28 mouse cellular contexts compared by ENCODE assay signal in the genomic region with DNA sequence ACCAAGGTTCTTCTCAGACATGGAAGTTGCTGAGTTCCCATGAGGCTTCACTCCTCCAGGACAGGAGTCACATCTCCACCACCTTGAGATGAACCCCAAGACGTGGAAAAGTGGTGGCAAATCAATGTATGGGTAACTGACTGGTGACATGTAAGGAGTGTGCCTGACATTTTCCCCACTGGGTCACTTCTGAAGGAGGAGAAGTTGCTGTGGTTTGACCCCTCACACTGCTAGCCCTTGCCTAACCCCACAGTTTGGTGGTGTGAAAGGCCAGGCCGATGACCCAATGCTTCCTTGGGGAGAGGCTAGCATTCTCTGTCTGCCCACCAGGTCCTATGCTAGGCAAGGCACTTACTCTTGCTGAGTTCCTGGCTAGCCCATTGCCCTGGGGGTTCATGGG.
DNase-seq lines count a peak whose midpoint lies in the region; ATAC-seq and TF ChIP-seq lines count a peak whose summit lies in the region.
"Had no signal": no experiment of that assay in that cellular context is flagged by ENCODE, and none has a peak within 500 bp of the region (broad histone marks: within the 10 kb centered on the region; RNA-seq: fewer than 3 reads in every experiment).

No protein-coding gene starts in this region.

- ATAC-seq in midbrain, embryonic 11.5 days (ENCODE audit: low FRiP score), result no peak
- no peak for ATAC-seq in midbrain, postnatal 0 days (ENCODE audit: low FRiP score)
- ATAC-seq: forebrain, postnatal 0 days; intestine, embryonic 16.5 days; Patski had no signal

- H3K27ac ChIP-seq in midbrain, embryonic 11.5 days (ENCODE audit: low read depth, low read length), result no peak overlapping the region
- no peak overlapping the region for H3K27ac ChIP-seq in midbrain, postnatal 0 days (ENCODE audit: low read depth, low read length)
- H3K27ac ChIP-seq: forebrain, embryonic 12.5 days; hindbrain, embryonic 13.5 days; limb, embryonic 10.5 days; limb, embryonic 15.5 days; midbrain, embryonic 12.5 days had no signal

- WGBS in midbrain, embryonic 11.5 days, result 82% methylated on average over 2 of the region's 2 CpGs
- 83% methylated on average over 2 of the region's 2 CpGs for WGBS in midbrain, postnatal 0 days

- DNase-seq in adrenal gland, postnatal 10 days, result peak; percentile 28
- no peak for DNase-seq in adrenal gland, adult 8-10 months
- DNase-seq in midbrain, embryonic 11.5 days (ENCODE audit: low spot score, missing footprints), result peak; percentile 21
- no peak for DNase-seq in midbrain, postnatal 0 days (ENCODE audit: low spot score)
- DNase-seq in lung, postnatal 36 days, result peak; percentile 69
- no peak for DNase-seq in layer of hippocampus, adult 18-20 months (ENCODE audit: low spot score in 2 of 2)
- no peak for DNase-seq in frontal cortex, adult 2 months (ENCODE audit: extremely low spot score in 1 of 2, low spot score in 1 of 2)
- DNase-seq: cerebellum, adult 11-12 months; cerebellum, postnatal 10 days; forebrain, postnatal 0 days; gastrocnemius, postnatal 14 days; heart, adult 11 months; heart, postnatal 4 days; kidney, adult 8-10 months; kidney, postnatal 10 days; layer of hippocampus, adult 9-11 months; right cerebral cortex, postnatal 14 days; thymus, postnatal 4 days had no signal

- no peaks in the 10 kb centered on the region for H3K4me1 ChIP-seq in midbrain, embryonic 11.5 days (ENCODE audit: control insufficient read depth, insufficient read depth, low read length)
- no peaks in the 10 kb centered on the region for H3K4me1 ChIP-seq in midbrain, postnatal 0 days (ENCODE audit: insufficient read depth, low read length)
- H3K4me1 ChIP-seq: forebrain, embryonic 12.5 days; hindbrain, embryonic 13.5 days; limb, embryonic 10.5 days; liver, embryonic 15.5 days; midbrain, embryonic 12.5 days had no signal

- H3K4me2 ChIP-seq in midbrain, embryonic 11.5 days, result no peak overlapping the region
- no peak overlapping the region for H3K4me2 ChIP-seq in midbrain, postnatal 0 days (ENCODE audit: low read depth, low read length, poor library complexity, severe bottlenecking)
- H3K4me2 ChIP-seq: forebrain, embryonic 12.5 days; heart, embryonic 11.5 days; hindbrain, embryonic 13.5 days; limb, embryonic 15.5 days; liver, embryonic 15.5 days; midbrain, embryonic 12.5 days had no signal

- no peaks in the 10 kb centered on the region for H3K27me3 ChIP-seq in midbrain, embryonic 11.5 days (ENCODE audit: control insufficient read depth, insufficient read depth, low read length)
- no peaks in the 10 kb centered on the region for H3K27me3 ChIP-seq in midbrain, postnatal 0 days (ENCODE audit: insufficient read depth, low read length)
- H3K27me3 ChIP-seq: forebrain, embryonic 12.5 days; hindbrain, embryonic 13.5 days; limb, embryonic 15.5 days; liver, embryonic 15.5 days; midbrain, embryonic 12.5 days; Patski had no signal

- no peak overlapping the region for H3K4me3 ChIP-seq in midbrain, embryonic 11.5 days (ENCODE audit: low read depth, low read length)
- H3K4me3 ChIP-seq in midbrain, postnatal 0 days (ENCODE audit: low read depth, low read length), result no peak overlapping the region
- H3K4me3 ChIP-seq: erythroblast, embryonic 14.5 days; forebrain, embryonic 12.5 days; hindbrain, embryonic 13.5 days; limb, embryonic 10.5 days; limb, embryonic 15.5 days; liver, embryonic 15.5 days; midbrain, embryonic 12.5 days had no signal

- TF ChIP-seq CTCF in midbrain, postnatal 0 days (IDR thresholded peaks at IDR 0.05), result no peak

- no peaks in the 10 kb centered on the region for H3K36me3 ChIP-seq in midbrain, embryonic 11.5 days (ENCODE audit: control insufficient read depth, insufficient read depth, low read length)
- H3K36me3 ChIP-seq in midbrain, postnatal 0 days (ENCODE audit: insufficient read depth, low read length), result no peaks in the 10 kb centered on the region
- H3K36me3 ChIP-seq: forebrain, embryonic 12.5 days; hindbrain, embryonic 13.5 days; limb, embryonic 10.5 days; limb, embryonic 15.5 days; liver, embryonic 15.5 days; midbrain, embryonic 12.5 days had no signal

- H3K9ac ChIP-seq in midbrain, embryonic 11.5 days (ENCODE audit: low read length), result no peak overlapping the region
- no peak overlapping the region for H3K9ac ChIP-seq in midbrain, postnatal 0 days (replicated peaks; ENCODE audit: low read length, poor library complexity, severe bottlenecking)
- H3K9ac ChIP-seq: forebrain, embryonic 12.5 days; forebrain, postnatal 0 days; hindbrain, embryonic 13.5 days; limb, embryonic 15.5 days; liver, embryonic 15.5 days; midbrain, embryonic 12.5 days had no signal

- no peaks in the 10 kb centered on the region for H3K9me3 ChIP-seq in midbrain, embryonic 11.5 days (ENCODE audit: control insufficient read depth, low read length)
- no peaks in the 10 kb centered on the region for H3K9me3 ChIP-seq in midbrain, postnatal 0 days (ENCODE audit: low read length)
- H3K9me3 ChIP-seq: limb, embryonic 10.5 days; limb, embryonic 15.5 days; midbrain, embryonic 12.5 days had no signal

Comparison
In these comparisons a context has a peak if more than half of its experiments do, and no peak if none do; other contexts are left out.
1. DNase-seq: peak in adrenal gland, postnatal 10 days (single experiment), midbrain, embryonic 11.5 days (single experiment) and lung, postnatal 36 days (single experiment); none in adrenal gland, adult 8-10 months (single experiment), midbrain, postnatal 0 days (single experiment), layer of hippocampus, adult 18-20 months (0 of 2) and frontal cortex, adult 2 months (0 of 2).